Mouse (Mus musculus): ENCODE measurements around the gene Hemgn.

GRCm38 (mm10) chr4:46390390-46390970 is 22.8 kb downstream of the Hemgn start:
- TF ChIP-seq CTCF (IDR thresholded peaks at IDR 0.05; ENCODE audit: control insufficient read depth, insufficient read depth, low read length) (peak; percentile 78), POLR2A (IDR thresholded peaks at IDR 0.05; ENCODE audit: borderline replicate concordance, control insufficient read depth, low read depth, low read length) (no peak)

Data from bone marrow, adult 2 months (tissue).